Mouse (Mus musculus): ENCODE results near the gene Ugt1a1.

GRCm38 (mm10) chr1:88223591-88223990 lies 11.8 kb downstream of the Ugt1a1 start:
- no peak for TF ChIP-seq CTCF (IDR thresholded peaks at IDR 0.05; ENCODE audit: control insufficient read depth, insufficient read depth, insufficient read length)
- no peak for TF ChIP-seq MYOG (IDR thresholded peaks at IDR 0.05; ENCODE audit: control insufficient read depth, extremely low read depth, insufficient read length)
- no peak for TF ChIP-seq MYOD1 (IDR thresholded peaks at IDR 0.05; ENCODE audit: control insufficient read depth, insufficient read length, low read depth)
- no peak for TF ChIP-seq USF1 (IDR thresholded peaks at IDR 0.05; ENCODE audit: low read depth)
- no peak for TF ChIP-seq CEBPB (IDR thresholded peaks at IDR 0.05; ENCODE audit: low read depth)
- no peak for TF ChIP-seq FOSL1 (IDR thresholded peaks at IDR 0.05; ENCODE audit: insufficient read depth, low read length, poor library complexity, severe bottlenecking)
